Mouse (Mus musculus): ENCODE data around the gene Naaladl1.

- TF ChIP-seq POLR2A (IDR thresholded peaks at IDR 0.05; ENCODE audit: borderline replicate concordance, low read depth, low read length) (no peak), CTCF (IDR thresholded peaks at IDR 0.05; ENCODE audit: low read depth, low read length) (no peak)
These were observed 58.4 kb downstream of the Naaladl1 start for GRCm38 (mm10) chr19:6163872-6164547.

Data from bone marrow macrophage, adult 2 months (primary cell).